Mouse (Mus musculus) spleen, adult 2 months (tissue): Measurements from ENCODE around the gene Btbd35f29.
"Not testable (repeated sequence)": the region's sequence is repeated elsewhere in the genome, so short reads cannot be mapped to it uniquely, and the experiment has no call there.

Experiments used
- CTCF ChIP-seq: fragments of 200-500 bp; IDR thresholded peaks from 2 replicates; pipeline ENCODE4 v1.5.1; 2011; ENCODE audit warnings: mild to moderate bottlenecking, inconsistent platforms; ENCODE audit not compliant: insufficient read depth, insufficient read length, insufficient replicate concordance; ENCODE audit errors: extremely low read depth
- POLR2A ChIP-seq: fragments of 200-500 bp; IDR thresholded peaks from 2 replicates; pipeline ENCODE4 v1.6.1; 2011; ENCODE audit warnings: low read depth, low read length, inconsistent platforms

DNA sequence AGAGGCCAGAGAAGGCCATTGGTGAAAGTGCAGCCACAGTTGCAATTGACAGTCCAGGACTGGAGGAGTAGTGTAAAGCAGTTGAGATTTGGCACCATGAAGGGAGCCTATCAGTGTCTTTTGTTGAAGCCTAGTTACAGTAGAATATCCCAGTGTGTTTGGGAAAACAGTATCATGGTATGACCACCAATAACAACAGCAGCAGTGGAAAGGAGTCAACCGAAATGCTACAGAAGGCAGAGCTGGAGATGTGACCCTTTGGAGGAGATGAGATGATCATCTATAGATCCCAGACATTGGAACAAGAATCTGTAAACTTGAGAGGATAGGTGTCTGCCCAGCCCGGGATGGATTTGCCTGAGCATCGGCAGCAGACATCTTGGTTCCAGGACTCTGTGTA is 47.7 kb downstream of the Btbd35f29 start:
- TF ChIP-seq CTCF, POLR2A: not testable (repeated sequence)
